Mouse (Mus musculus): ENCODE data around the gene Vwc2.

DNA sequence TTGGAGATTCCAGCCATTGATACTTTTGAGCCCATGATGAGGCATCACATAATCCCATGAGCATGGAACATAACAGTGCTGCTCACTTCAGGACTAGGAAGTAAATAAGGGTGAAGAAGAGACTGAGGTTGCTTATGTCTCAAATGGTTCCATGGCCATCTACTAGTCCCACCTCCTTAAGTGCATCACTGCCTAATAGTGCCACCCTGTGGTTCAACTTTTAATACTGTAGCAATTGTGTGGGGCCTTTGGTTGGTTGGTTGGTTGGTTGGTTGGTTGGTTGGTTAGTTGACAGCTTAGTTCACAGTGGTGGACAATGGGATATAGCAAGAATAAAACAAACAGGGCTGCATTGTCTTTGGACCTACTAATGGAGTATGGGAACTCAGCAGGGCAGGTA is 26.6 kb downstream of the Vwc2 start:
- TF ChIP-seq CTCF (IDR thresholded peaks at IDR 0.05; ENCODE audit: low read depth, low read length): no peak
- no peak for TF ChIP-seq EP300 (IDR thresholded peaks at IDR 0.05; ENCODE audit: insufficient read depth, low read depth, low read length)
